Mouse (Mus musculus): ENCODE results near the gene Snw1.
"Not testable (repeated sequence)": the region's sequence is repeated elsewhere in the genome, so short reads cannot be mapped to it uniquely, and the experiment has no call there.

Snw1 gene

GRCm38 (mm10) chr12:87471964-87472786 is at the start of gene Snw1:
Snw1 (minus strand) TSS chr12:87472274.
- DNase-seq (ENCODE audit: extremely low spot score): peak; percentile 92

- DNase-seq (ENCODE audit: extremely low spot score): not testable (repeated sequence)
Observed at GRCm38 (mm10) chr12:87519616-87520015, 47.5 kb upstream of the Snw1 start.

GRCm38 (mm10) chr12:87514016-87514415 is 41.9 kb upstream of the Snw1 start, which contains the start of gene Gm8300:
Gm8300 (plus strand) TSS chr12:87514316.
- DNase-seq (ENCODE audit: extremely low spot score): not testable (repeated sequence)

- not testable (repeated sequence) for DNase-seq (ENCODE audit: extremely low spot score)
Observed at GRCm38 (mm10) chr12:87494421-87494820, 22.3 kb upstream of the Snw1 start, which contains the start of gene Gm5788. Gm5788 (plus strand) TSS chr12:87494721.

- DNase-seq (ENCODE audit: extremely low spot score): not testable (repeated sequence)
Observed at GRCm38 (mm10) chr12:87488683-87489082, 16.6 kb upstream of the Snw1 start.

- DNase-seq (ENCODE audit: extremely low spot score): not testable (repeated sequence)
Observed at GRCm38 (mm10) chr12:87482482-87482881, 10.4 kb upstream of the Snw1 start.

GRCm38 (mm10) chr12:87474756-87475155 is 2.7 kb upstream of the Snw1 start:
- no peak for DNase-seq (ENCODE audit: extremely low spot score)

GRCm38 (mm10) chr12:87471421-87471963 is 582 bp downstream of the Snw1 start:
- peak; percentile 7 for DNase-seq (ENCODE audit: extremely low spot score)

GRCm38 (mm10) chr12:87470263-87471136 is 1.6 kb downstream of the Snw1 start:
- peak; percentile 12 for DNase-seq (ENCODE audit: extremely low spot score)

- DNase-seq (ENCODE audit: extremely low spot score): no peak
Observed at GRCm38 (mm10) chr12:87464678-87465297, 7.3 kb downstream of the Snw1 start.

GRCm38 (mm10) chr12:87449456-87449855 is 22.6 kb downstream of the Snw1 start:
- no peak for DNase-seq (ENCODE audit: extremely low spot score)

GRCm38 (mm10) chr12:87444211-87444610 is 27.9 kb downstream of the Snw1 start:
- no peak for DNase-seq (ENCODE audit: extremely low spot score)

- peak; percentile 91 for DNase-seq (ENCODE audit: extremely low spot score)
Observed at GRCm38 (mm10) chr12:87443700-87444122, 28.4 kb downstream of the Snw1 start, which contains the start of the genes Slirp and Alkbh1. Slirp (plus strand) TSS chr12:87443896. Alkbh1 (minus strand) TSS chr12:87444017.

- no peak for DNase-seq (ENCODE audit: extremely low spot score)
Observed at GRCm38 (mm10) chr12:87443115-87443699, 28.9 kb downstream of the Snw1 start.

- peak; percentile 52 for DNase-seq (ENCODE audit: extremely low spot score)
Observed at GRCm38 (mm10) chr12:87442177-87443114, 29.6 kb downstream of the Snw1 start.

- DNase-seq (ENCODE audit: extremely low spot score): no peak
Observed at GRCm38 (mm10) chr12:87428885-87429284, 43.2 kb downstream of the Snw1 start.

- no peak for DNase-seq (ENCODE audit: extremely low spot score)
Observed at GRCm38 (mm10) chr12:87428295-87428694, 43.8 kb downstream of the Snw1 start.

GRCm38 (mm10) chr12:87426354-87427031 is 45.6 kb downstream of the Snw1 start:
- no peak for DNase-seq (ENCODE audit: extremely low spot score)

- no peak for DNase-seq (ENCODE audit: extremely low spot score)
Observed at GRCm38 (mm10) chr12:87424516-87424915, 47.6 kb downstream of the Snw1 start.

Measured in embryo, embryonic 9.5 days (tissue).